Mouse (Mus musculus) heart, postnatal 0 days (tissue): ENCODE results near the gene Grhl3.

Experiments
- CTCF ChIP-seq: IDR thresholded peaks from 2 replicates; pipeline ENCODE4 v1.5.1; 2016; ENCODE audit warnings: antibody characterized with exemption, control low read depth, low read depth
- EP300 ChIP-seq: IDR thresholded peaks from 2 replicates; pipeline ENCODE4 v1.6.1; 2016; ENCODE audit warnings: antibody characterized with exemption, low read depth

- TF ChIP-seq CTCF (no peak), EP300 (no peak)
Observed at GRCm38 (mm10) chr4:135535021-135535420, 38.4 kb downstream of the Grhl3 start.
